Mouse (Mus musculus) heart, embryonic 13.5 days (tissue): ENCODE results near the gene Gm14410. TPM values are rescaled to one million over a fixed set of nuclear protein-coding genes. Genes with fewer than 3 reads are reported as not detected.
"Not testable (repeated sequence)": the region's sequence is repeated elsewhere in the genome, so short reads cannot be mapped to it uniquely, and the experiment has no call there.

Source experiments
- ATAC-seq: fragments of 200-750 bp; cut with Nextera tagmentation; 2 replicates; pipeline ENCODE4 v1.8.0; 2017; ENCODE audit warnings: moderate TSS enrichment; ENCODE audit not compliant: insufficient number of reproducible peaks, low FRiP score, low TSS enrichment; ENCODE audit errors: extremely low read depth
- H3K27ac ChIP-seq: fragments of 300-500 bp; sonication (generic); replicated peaks from 2 replicates; pipeline ENCODE4 v1.5.1; 2015; ENCODE audit warnings: moderate library complexity, mild to moderate bottlenecking, inconsistent platforms
- H3K27me3 ChIP-seq: fragments of 300-500 bp; sonication (generic); replicated peaks from 2 replicates; pipeline ENCODE4 v1.6.1; 2015; ENCODE audit warnings: mild to moderate bottlenecking, inconsistent platforms
- H3K36me3 ChIP-seq: fragments of 300-500 bp; sonication (generic); 2 replicates; pipeline ENCODE4 v1.6.1; 2015; ENCODE audit warnings: mild to moderate bottlenecking, inconsistent platforms
- H3K4me1 ChIP-seq: fragments of 300-500 bp; sonication (generic); 2 replicates; pipeline ENCODE4 v1.6.1; 2015; ENCODE audit warnings: inconsistent platforms
- H3K4me2 ChIP-seq: fragments of 300-500 bp; sonication (generic); 2 replicates; pipeline ENCODE4 v1.6.1; 2015; ENCODE audit warnings: inconsistent platforms, mild to moderate bottlenecking, moderate library complexity
- H3K4me3 ChIP-seq: fragments of 300-500 bp; sonication (generic); 2 replicates; pipeline ENCODE4 v1.5.1; 2015; ENCODE audit warnings: moderate library complexity, mild to moderate bottlenecking, inconsistent platforms
- H3K9ac ChIP-seq: fragments of 300-500 bp; sonication (generic); 2 replicates; pipeline ENCODE4 v1.6.1; 2015; ENCODE audit warnings: inconsistent platforms, mild to moderate bottlenecking, moderate library complexity
- H3K9me3 ChIP-seq: fragments of 300-500 bp; sonication (generic); 2 replicates; pipeline ENCODE4 v1.6.1; 2016; ENCODE audit warnings: inconsistent platforms
- WGBS: fragments of 180-500 bp; shearing (Covaris S2); methylation state at CpG from one replicate; pipeline ENCODE4 v1.1.7; 2015; ENCODE audit warnings: mixed read lengths; 5-methylcytosine and 5-hydroxymethylcytosine counted together
- polyA plus RNA-seq: library from polyadenylated mRNA; unstranded; fragments of >200 nt; fragmentation: Nextera tagmentation; extraction: Ambion mirVana; gene quantifications from 2 replicates; pipeline ENCODE4 v1.2.1, GENCODE M21; 2015

Gene Gm14410
- polyA plus RNA-seq: 14.2 and 18.9 TPM in 2 replicates

DNA sequence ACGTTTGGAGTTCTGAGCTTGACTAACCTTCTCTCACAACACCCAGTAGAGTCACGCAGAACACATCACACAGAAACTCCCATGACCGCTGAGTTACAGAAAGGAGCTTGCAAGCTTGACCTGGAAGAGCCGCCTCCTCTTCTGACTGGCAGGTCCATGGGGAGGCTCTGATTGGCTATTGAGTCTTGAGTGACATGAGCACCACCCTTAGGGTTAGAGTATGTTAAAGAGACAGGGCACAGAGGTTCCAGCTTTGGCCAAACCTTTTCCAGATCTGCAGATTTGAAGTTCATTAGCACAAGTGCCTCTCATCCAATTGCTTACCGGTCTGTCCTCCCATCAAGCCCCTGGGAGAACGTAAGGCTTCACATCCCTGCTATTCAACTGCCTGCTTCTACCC, at the start of gene Gm14410:
TSS of gene Gm14410 (minus strand) at position 81 of the 400 bp plus-strand sequence.
- H3K9ac ChIP-seq: peak within 1 kb of the TSS; percentile 70
- not testable (repeated sequence) for H3K4me1 ChIP-seq, ATAC-seq, H3K36me3 ChIP-seq, H3K27ac ChIP-seq, H3K9me3 ChIP-seq, H3K27me3 ChIP-seq
- 1% methylated on average over 5 of the region's 6 CpGs for WGBS
- H3K4me2 ChIP-seq: peak within 1 kb of the TSS; percentile 48
- H3K4me3 ChIP-seq: peak within 1 kb of the TSS; percentile 51

DNA sequence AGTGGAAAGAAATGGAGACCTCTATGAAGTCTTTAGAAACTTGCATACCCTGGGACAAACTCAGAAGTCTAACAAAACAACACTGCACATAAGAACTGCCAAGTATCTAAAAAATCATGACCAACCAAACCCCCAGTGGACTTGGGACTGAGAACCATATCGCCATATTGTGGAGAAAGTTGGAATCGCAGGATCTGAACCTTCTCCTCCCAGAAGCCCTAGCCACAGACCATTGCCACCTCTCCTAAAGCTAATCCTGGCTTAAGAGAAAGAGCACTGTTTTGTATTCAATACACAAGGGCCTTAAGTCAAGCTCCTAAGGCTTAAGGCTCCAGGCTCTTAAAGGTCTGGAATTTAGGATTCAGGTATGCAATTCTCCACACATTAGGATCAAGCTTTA, 41.2 kb upstream of the Gm14410 start:
- not testable (repeated sequence) for H3K36me3 ChIP-seq, H3K4me3 ChIP-seq, ATAC-seq, H3K4me1 ChIP-seq, H3K4me2 ChIP-seq, H3K9ac ChIP-seq, H3K9me3 ChIP-seq, H3K27ac ChIP-seq, H3K27me3 ChIP-seq
- WGBS: 76% methylated on average over 2 of the region's 2 CpGs

- H3K36me3 ChIP-seq, H3K4me3 ChIP-seq, H3K27me3 ChIP-seq, H3K4me1 ChIP-seq, H3K9ac ChIP-seq, ATAC-seq, H3K27ac ChIP-seq, H3K9me3 ChIP-seq, H3K4me2 ChIP-seq: not testable (repeated sequence)
- WGBS: 40% methylated on average over 2 of the region's 2 CpGs
These were observed 24.2 kb upstream of the Gm14410 start for GRCm38 (mm10) chr2:177230461-177230860.

DNA sequence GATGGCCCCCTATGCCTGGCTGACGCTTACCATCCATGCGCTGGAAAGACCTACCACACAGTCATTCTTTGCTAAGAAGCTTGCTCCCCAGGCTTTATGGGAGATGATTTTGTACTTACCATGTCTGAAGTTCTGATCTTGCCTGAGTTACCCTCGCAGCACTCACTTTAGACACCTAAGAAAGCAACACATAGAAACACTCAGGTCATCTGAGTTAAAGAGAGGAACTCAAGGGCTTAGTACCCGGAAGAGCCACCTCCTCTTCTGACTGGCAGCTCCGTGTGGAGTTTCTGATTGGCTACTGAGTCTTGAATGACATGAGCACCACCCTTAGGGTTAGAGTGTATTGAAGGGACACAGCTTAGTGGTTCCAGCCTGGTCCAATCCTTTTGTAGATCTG, 33.5 kb downstream of the Gm14410 start:
- H3K9me3 ChIP-seq, H3K9ac ChIP-seq, H3K4me2 ChIP-seq, H3K36me3 ChIP-seq, H3K27me3 ChIP-seq, ATAC-seq, H3K4me1 ChIP-seq, H3K27ac ChIP-seq, H3K4me3 ChIP-seq: not testable (repeated sequence)
- WGBS: 82% methylated on average over 5 of the region's 5 CpGs

Other genes starting within 250 kb of the Gm14410 start
- 8.7 and 11.1 TPM in 2 replicates for gene Gm14419, start 205.5 kb downstream of the Gm14410 start, polyA plus RNA-seq
- gene Gm14401, start 132.1 kb downstream of the Gm14410 start, polyA plus RNA-seq: not detected in 2 replicates
- gene Gm14409, start 60.6 kb upstream of the Gm14410 start, polyA plus RNA-seq: not detected in 2 replicates
- gene Gm14412, start 117.9 kb upstream of the Gm14410 start, polyA plus RNA-seq: 0.25 and 0.36 TPM in 2 replicates
- gene Gm14418, start 191.9 kb upstream of the Gm14410 start, polyA plus RNA-seq: 6.7 and 9.0 TPM in 2 replicates